9 mouse cellular contexts compared by ENCODE assay signal in the genomic region with DNA sequence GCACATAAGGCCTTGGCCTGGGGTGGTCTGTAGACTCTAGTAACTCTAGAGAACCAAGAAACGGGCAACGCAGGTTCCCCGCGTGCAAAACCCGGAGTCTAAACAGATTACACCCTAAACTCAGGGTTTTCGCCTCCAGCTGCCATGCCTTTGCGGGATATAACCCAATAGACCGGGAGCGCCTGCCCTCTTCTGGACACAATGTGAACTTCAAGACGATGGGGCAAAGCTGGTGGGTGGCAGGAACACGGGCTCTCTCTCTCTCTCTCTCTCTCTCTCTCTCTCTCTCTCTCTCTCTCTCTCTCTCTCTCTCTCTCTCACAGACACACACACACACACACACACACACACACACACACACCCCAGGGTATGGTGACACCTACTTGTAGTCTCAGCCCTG. TPM values are rescaled to one million over a fixed set of nuclear protein-coding genes. Genes with fewer than 3 reads are reported as not detected.
DNase-seq lines count a peak whose midpoint lies in the region; ATAC-seq and TF ChIP-seq lines count a peak whose summit lies in the region.
"Had no signal": no experiment of that assay in that cellular context is flagged by ENCODE, and none has a peak within 500 bp of the region (broad histone marks: within the 10 kb centered on the region; RNA-seq: fewer than 3 reads in every experiment).

No protein-coding gene starts in this region.

- H3K27ac ChIP-seq in heart, embryonic 10.5 days, result no peak overlapping the region
- H3K27ac ChIP-seq in heart, embryonic 11.5 days (ENCODE audit: low read depth, low read length), result no peak overlapping the region
- no peak overlapping the region for H3K27ac ChIP-seq in forebrain, embryonic 13.5 days
- H3K27ac ChIP-seq in spleen, adult 2 months (ENCODE audit: insufficient read depth, low read length), result no peak overlapping the region

- H3K4me1 ChIP-seq in heart, embryonic 10.5 days, result peaks cover 27% of the 10 kb centered on the region
- H3K4me1 ChIP-seq in heart, embryonic 11.5 days (ENCODE audit: control insufficient read depth, insufficient read depth, low read length), result peaks cover 4% of the 10 kb centered on the region; the same call in 1 of the 2 replicates
- peaks cover 5% of the 10 kb centered on the region; the same call in 1 of the 2 replicates for H3K4me1 ChIP-seq in forebrain, embryonic 13.5 days
- no peaks in the 10 kb centered on the region for H3K4me1 ChIP-seq in spleen, adult 2 months (ENCODE audit: control insufficient read depth, insufficient read depth, insufficient read length)

- TF ChIP-seq POLR2A in spleen, adult 2 months (IDR thresholded peaks at IDR 0.05; ENCODE audit: low read depth, low read length), result no peak

- no peak overlapping the region for H3K9ac ChIP-seq in heart, embryonic 11.5 days (ENCODE audit: low read depth, low read length)
- H3K9ac ChIP-seq in forebrain, embryonic 13.5 days, result no peak overlapping the region

- peak; percentile 91 for DNase-seq in heart, embryonic 10.5 days (ENCODE audit: low spot score)
- peak; percentile 54 to 71 for DNase-seq in CD8-positive naive resting alpha-beta T cell, adult 2 months (ENCODE audit: low read depth in 2 of 2, low spot score in 2 of 2)
- DNase-seq in c-Kit-negative CD71-positive TER-119-positive erythroid progenitor cells, embryonic 14.5 days (ENCODE audit: low read depth, low spot score), result peak; percentile 54
- DNase-seq in kidney, postnatal 4 days, result peak; percentile 85
- peak; percentile 85 for DNase-seq in lung, postnatal 14 days
- peak; percentile 51 to 56 for DNase-seq in spleen, adult 2 months (ENCODE audit: low read depth in 1 of 2, low spot score in 2 of 2)

- no peak for ATAC-seq in heart, embryonic 11.5 days (replicated peaks; ENCODE audit: insufficient number of reproducible peaks, low FRiP score, low TSS enrichment)
- 0 out of 2 replicates have a peak, but pooled peaks have one; percentile 64 for ATAC-seq in forebrain, embryonic 13.5 days

- H3K4me2 ChIP-seq in heart, embryonic 11.5 days, result no peak overlapping the region
- H3K4me2 ChIP-seq in forebrain, embryonic 13.5 days, result no peak overlapping the region

- TF ChIP-seq CTCF in spleen, adult 2 months (IDR thresholded peaks at IDR 0.05; ENCODE audit: extremely low read depth, insufficient read depth, insufficient read length, insufficient replicate concordance), result peak; percentile 85

- no peak overlapping the region for H3K4me3 ChIP-seq in heart, embryonic 10.5 days
- no peak overlapping the region for H3K4me3 ChIP-seq in heart, embryonic 11.5 days (ENCODE audit: low read depth, low read length)
- no peak overlapping the region for H3K4me3 ChIP-seq in forebrain, embryonic 13.5 days
- no peak overlapping the region for H3K4me3 ChIP-seq in spleen, adult 2 months (ENCODE audit: extremely low read depth, insufficient read depth, insufficient read length)

- H3K9me3 ChIP-seq in heart, embryonic 10.5 days, result no peaks in the 10 kb centered on the region
- H3K9me3 ChIP-seq in heart, embryonic 11.5 days (replicated peaks; ENCODE audit: control insufficient read depth, low read length), result no peaks in the 10 kb centered on the region
- no peaks in the 10 kb centered on the region for H3K9me3 ChIP-seq in forebrain, embryonic 13.5 days (replicated peaks)

- H3K27me3 ChIP-seq in heart, embryonic 10.5 days (ENCODE audit: insufficient read depth, poor library complexity, severe bottlenecking), result peaks cover 86% of the 10 kb centered on the region
- peaks cover 71% of the 10 kb centered on the region for H3K27me3 ChIP-seq in heart, embryonic 11.5 days (ENCODE audit: control insufficient read depth, insufficient read depth, low read length)
- peaks cover 75% of the 10 kb centered on the region for H3K27me3 ChIP-seq in forebrain, embryonic 13.5 days
- peaks cover 22% of the 10 kb centered on the region for H3K27me3 ChIP-seq in spleen, adult 2 months (ENCODE audit: control insufficient read depth, insufficient read depth, low read length)

- WGBS in heart, embryonic 10.5 days, result under 1% methylated on average over 11 of the region's 11 CpGs
- 0% methylated on average over 11 of the region's 11 CpGs for WGBS in heart, embryonic 11.5 days (ENCODE audit: insufficient replicate concordance)
- 2% methylated on average over 11 of the region's 11 CpGs for WGBS in forebrain, embryonic 13.5 days
- WGBS in spleen, adult 2 months, result under 1% methylated on average over 11 of the region's 11 CpGs

- no peaks in the 10 kb centered on the region for H3K36me3 ChIP-seq in heart, embryonic 10.5 days
- H3K36me3 ChIP-seq in heart, embryonic 11.5 days (ENCODE audit: control insufficient read depth, insufficient read depth, low read length), result no peaks in the 10 kb centered on the region
- H3K36me3 ChIP-seq in forebrain, embryonic 13.5 days (ENCODE audit: poor library complexity, severe bottlenecking), result no peaks in the 10 kb centered on the region
- no peaks in the 10 kb centered on the region for H3K36me3 ChIP-seq in spleen, adult 2 months (ENCODE audit: control insufficient read depth, insufficient read depth, low read length)

RNA-seq across cellular contexts. Expression of a gene that starts 11.6 kb away (rescaled TPM):
- polyA plus RNA-seq in heart, embryonic 10.5 days (2016; fragmentation: Nextera tagmentation; extraction: Ambion mirVana), result 0.44 TPM in 1 of 2 replicates, not detected in the other
- 0.04 TPM in 1 of 2 replicates, not detected in the other for polyA plus RNA-seq in heart, embryonic 11.5 days (2014; fragmentation: Nextera tagmentation; extraction: Ambion mirVana)
- polyA plus RNA-seq in forebrain, embryonic 13.5 days (2015; fragmentation: Nextera tagmentation; extraction: Ambion mirVana), result 0.35 and 0.57 TPM in 2 replicates
- not detected in 2 replicates for polyA plus RNA-seq in spleen, adult 2 months (2012; rRNA removed)

RNA-seq across cellular contexts. Expression of a gene that starts 32.7 kb away (rescaled TPM):
- polyA plus RNA-seq in heart, embryonic 10.5 days (2016; fragmentation: Nextera tagmentation; extraction: Ambion mirVana), result 0.31 and 0.32 TPM in 2 replicates
- 0.09 TPM in 1 of 2 replicates, not detected in the other for polyA plus RNA-seq in heart, embryonic 11.5 days (2014; fragmentation: Nextera tagmentation; extraction: Ambion mirVana)
- polyA plus RNA-seq in forebrain, embryonic 13.5 days (2015; fragmentation: Nextera tagmentation; extraction: Ambion mirVana), result 0.33 and 0.36 TPM in 2 replicates
- polyA plus RNA-seq in spleen, adult 2 months (2012; rRNA removed), result 0.01 and 0.04 TPM in 2 replicates
- polyA plus RNA-seq: liver, embryonic 16.5 days had no signal

RNA-seq across cellular contexts. Expression of a gene that starts 55.1 kb away (rescaled TPM):
- 25.1 and 26.9 TPM in 2 replicates for polyA plus RNA-seq in heart, embryonic 10.5 days (2016; fragmentation: Nextera tagmentation; extraction: Ambion mirVana)
- 18.0 and 18.1 TPM in 2 replicates for polyA plus RNA-seq in heart, embryonic 11.5 days (2014; fragmentation: Nextera tagmentation; extraction: Ambion mirVana)
- polyA plus RNA-seq in forebrain, embryonic 13.5 days (2015; fragmentation: Nextera tagmentation; extraction: Ambion mirVana), result 27.5 and 30.8 TPM in 2 replicates
- polyA plus RNA-seq in spleen, adult 2 months (2012; rRNA removed), result 78.0 and 95.1 TPM in 2 replicates
